Mouse (Mus musculus) kidney, adult 2 months (tissue): ENCODE measurements around the gene Enthd1.

Experiments
- CTCF ChIP-seq: fragments of 200-500 bp; conservative IDR thresholded peaks from 2 replicates; pipeline ENCODE4 v1.5.1; 2011; ENCODE audit warnings: low read depth, mild to moderate bottlenecking, control low read depth, low read length, moderate library complexity, mixed read lengths; ENCODE audit not compliant: insufficient read depth, insufficient read length
- POLR2A ChIP-seq: fragments of 200-500 bp; IDR thresholded peaks from one replicate; pipeline ENCODE4 v1.6.1; 2011; ENCODE audit warnings: low read depth, low read length, control low read depth

- no peak for TF ChIP-seq CTCF
- TF ChIP-seq POLR2A = no peak
These were observed 126.5 kb downstream of the Enthd1 start for GRCm38 (mm10) chr15:80438423-80438822.
